Mouse (Mus musculus) erythroblast, embryonic 14.5 days (primary cell): ENCODE measurements around the gene Tmem14a. TPM values are rescaled to one million over a fixed set of nuclear protein-coding genes. Genes with fewer than 3 reads are reported as not detected.
A peak's percentile ranks its signal among the peaks of the same experiment; 100 is the strongest.

Source experiments
- H3K27me3 ChIP-seq: 2 replicates; pipeline ENCODE4 v1.6.1; 2012; ENCODE audit warnings: inconsistent platforms; ENCODE audit not compliant: control insufficient read depth
- H3K36me3 ChIP-seq: 2 replicates; pipeline ENCODE4 v1.6.1; 2012; ENCODE audit warnings: mild to moderate bottlenecking, inconsistent platforms; ENCODE audit not compliant: control insufficient read depth
- H3K4me1 ChIP-seq: 2 replicates; pipeline ENCODE4 v1.6.1; 2012; ENCODE audit warnings: inconsistent platforms; ENCODE audit not compliant: control insufficient read depth
- H3K4me3 ChIP-seq: replicated peaks from 2 replicates; pipeline ENCODE3; 2012; ENCODE audit warnings: moderate library complexity, mild to moderate bottlenecking, inconsistent platforms
- H3K9me3 ChIP-seq: 2 replicates; pipeline ENCODE4 v1.6.1; 2012; ENCODE audit warnings: low read length, inconsistent platforms, mixed read lengths; ENCODE audit not compliant: control insufficient read depth
- GATA1 ChIP-seq: IDR thresholded peaks from 2 replicates; pipeline ENCODE4 v1.6.1; 2012; ENCODE audit warnings: low read length, inconsistent platforms, mixed read lengths
- TAL1 ChIP-seq: IDR thresholded peaks from 3 replicates; pipeline ENCODE4 v1.6.1; 2012; ENCODE audit warnings: low read length, inconsistent platforms, mixed read lengths
- polyA plus RNA-seq: library from polyadenylated mRNA; stranded (reverse); fragments of >175 nt; gene quantifications from 2 replicates; pipeline ENCODE4 v1.2.3, GENCODE M21; 2012

Tmem14a gene
- polyA plus RNA-seq, 1 experiment: not detected

DNA sequence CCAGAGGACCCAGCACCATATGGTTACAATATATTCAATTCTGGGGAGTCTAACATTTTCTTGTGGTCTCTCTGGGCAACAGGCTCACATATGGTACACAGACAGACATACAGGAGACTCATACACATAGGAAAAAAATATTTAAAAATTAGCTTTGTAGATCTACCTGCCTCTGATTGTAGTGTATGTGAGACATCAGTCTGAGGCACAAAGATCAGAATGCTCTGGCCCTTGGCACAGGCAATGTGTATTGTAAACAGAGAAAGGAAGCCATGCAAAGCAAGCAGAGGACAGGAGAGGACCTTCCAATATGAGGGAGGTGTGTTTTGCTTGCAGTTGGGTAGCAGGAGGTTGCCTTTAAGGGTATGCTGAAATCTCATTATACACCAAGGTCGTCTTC, 14.1 kb downstream of the Tmem14a start:
- Histone ChIP-seq H3K27me3 (no peaks in the 10 kb centered on the region), H3K9me3 (no peaks in the 10 kb centered on the region), H3K4me1 (no peaks in the 10 kb centered on the region), H3K4me3 (no peak overlapping the region), H3K36me3 (no peaks in the 10 kb centered on the region)
- TF ChIP-seq GATA1 (no peak), TAL1 (no peak)

DNA sequence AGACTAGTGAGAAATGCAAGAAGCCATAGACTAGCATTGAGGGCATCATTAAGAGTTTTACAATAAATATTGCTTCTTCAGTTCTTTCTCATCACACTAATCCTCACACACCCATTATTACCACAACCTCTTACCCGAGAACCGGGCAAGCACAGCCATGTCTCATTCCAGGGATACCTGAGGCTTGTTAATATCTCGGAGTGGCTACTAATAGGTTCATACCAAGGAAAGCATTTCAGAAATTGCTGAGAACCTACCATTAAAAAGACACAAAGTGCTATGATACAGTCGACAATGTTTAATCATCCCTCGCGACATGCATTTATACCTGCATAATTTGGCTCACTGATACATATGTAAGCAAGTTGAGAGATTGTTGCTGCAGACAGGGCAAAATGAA, 17.0 kb downstream of the Tmem14a start:
- Histone ChIP-seq H3K36me3 (no peaks in the 10 kb centered on the region), H3K4me1 (peaks cover 2% of the 10 kb centered on the region; the same call in 1 of the 2 replicates), H3K9me3 (no peaks in the 10 kb centered on the region), H3K27me3 (no peaks in the 10 kb centered on the region), H3K4me3 (no peak overlapping the region)
- no peak for TF ChIP-seq GATA1
- no peak for TF ChIP-seq TAL1

DNA sequence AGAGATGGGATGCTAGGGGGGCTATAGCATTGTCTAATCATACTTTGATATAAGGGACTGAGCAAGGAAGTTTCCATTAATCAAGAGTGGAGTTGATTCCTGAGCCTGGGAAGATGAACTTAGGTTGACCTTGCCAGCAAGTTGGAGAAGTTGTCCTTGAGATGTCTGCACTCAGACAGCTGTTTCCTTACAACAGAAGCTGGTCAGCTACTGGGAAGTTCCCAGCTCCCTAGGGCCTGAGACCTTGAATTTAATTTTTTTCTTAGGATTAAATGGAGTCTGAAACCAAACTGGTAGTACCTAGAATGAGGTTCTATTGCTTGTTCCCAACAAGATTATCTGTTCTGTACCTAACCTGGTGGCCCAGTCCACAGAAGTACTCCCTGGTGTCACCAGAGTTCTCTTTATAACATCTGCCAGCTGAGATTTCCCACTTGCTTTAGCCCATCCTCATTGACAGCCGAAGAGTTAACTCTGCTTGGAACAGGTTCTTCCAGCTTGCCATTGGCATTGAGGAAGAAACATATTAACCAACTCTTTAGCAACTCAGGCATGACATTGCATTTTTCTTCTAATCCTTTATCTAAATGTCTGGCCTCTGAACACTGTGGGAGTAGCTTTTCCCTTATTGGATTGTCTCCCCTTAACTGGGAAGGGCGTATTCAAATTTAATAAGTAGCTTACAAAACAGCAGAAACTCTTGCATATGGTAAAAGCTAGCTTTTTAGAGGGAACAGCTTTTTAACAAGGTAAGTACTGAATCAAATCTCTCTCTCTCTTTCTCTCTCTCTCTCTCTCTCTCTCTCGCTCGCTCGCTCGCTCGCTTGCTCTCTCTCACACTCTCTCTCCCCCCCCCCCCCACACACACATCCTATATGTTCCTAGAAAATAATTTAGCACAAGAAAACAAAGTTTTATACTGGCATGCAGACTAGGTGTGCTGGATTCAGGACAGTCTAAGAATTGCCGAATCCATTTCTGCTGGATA, 21.8 kb downstream of the Tmem14a start, which contains the start of gene Gsta3:
Gene Gsta3 (plus strand): TSS at position 679 of the 988 bp plus-strand sequence.
- Histone ChIP-seq H3K27me3 (no peaks in the 10 kb centered on the region), H3K4me1 (peaks cover 2% of the 10 kb centered on the region; the same call in 1 of the 2 replicates), H3K36me3 (no peaks in the 10 kb centered on the region), H3K4me3 (peak within 1 kb of the TSS; percentile 31), H3K9me3 (no peaks in the 10 kb centered on the region)
- TF ChIP-seq GATA1 (no peak), TAL1 (no peak)

DNA sequence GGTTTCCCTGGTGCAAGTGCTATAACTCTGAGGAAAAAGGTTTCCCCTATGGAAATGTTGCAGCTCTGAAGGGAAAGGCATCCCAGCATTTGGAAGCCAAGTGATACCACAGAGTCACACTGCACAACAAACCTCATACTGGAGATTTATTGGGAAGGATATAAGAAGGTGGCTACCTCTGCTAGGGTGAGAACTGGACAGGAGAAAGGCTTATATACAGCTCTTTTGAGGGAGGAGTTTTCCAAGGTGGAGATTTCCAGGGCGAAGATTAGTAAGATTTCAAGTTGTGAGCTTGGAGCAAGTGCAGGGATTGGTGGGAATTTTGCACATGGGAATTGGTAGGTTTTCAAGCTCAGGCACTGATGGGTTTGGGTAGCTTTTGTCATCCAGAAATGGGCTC, 22.7 kb downstream of the Tmem14a start:
- Histone ChIP-seq H3K4me1 (peaks cover 2% of the 10 kb centered on the region; the same call in 1 of the 2 replicates), H3K4me3 (peak overlapping the region; percentile 31)

DNA sequence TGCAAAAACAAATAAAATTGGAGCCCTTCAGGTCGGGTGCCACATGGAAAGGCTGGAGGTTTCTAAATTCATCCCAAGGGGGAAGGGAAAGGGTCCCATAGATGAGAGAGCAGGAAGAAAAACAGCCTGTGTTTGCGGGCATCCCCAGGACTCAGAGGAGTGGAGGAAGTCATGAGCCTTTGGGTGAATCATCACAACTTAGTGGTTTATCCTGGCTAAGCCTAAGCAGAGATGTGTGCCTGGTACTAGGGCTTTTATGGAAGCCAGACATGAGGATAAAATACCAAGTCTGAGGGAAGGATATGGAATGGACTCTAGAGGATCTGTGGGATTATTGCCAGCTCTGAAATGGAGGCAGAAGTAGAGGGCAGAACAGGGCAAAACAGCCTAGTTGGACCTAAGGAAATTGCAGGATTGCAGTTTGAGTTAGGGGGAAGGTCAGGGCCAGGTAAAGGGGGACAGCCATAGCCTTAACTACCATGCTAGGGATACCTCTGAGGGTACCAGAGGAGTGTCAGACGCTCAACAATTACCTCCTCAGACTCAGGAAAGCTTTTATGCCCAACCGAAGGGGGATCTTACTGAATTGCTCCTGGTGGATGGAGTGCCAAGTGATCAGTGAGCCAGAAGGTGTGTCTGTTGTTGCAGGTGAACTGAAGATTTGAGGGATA, 26.1 kb downstream of the Tmem14a start:
- H3K36me3 ChIP-seq: no peaks in the 10 kb centered on the region
- TF ChIP-seq TAL1: no peak
- TF ChIP-seq GATA1: no peak
- no peaks in the 10 kb centered on the region for H3K9me3 ChIP-seq
- no peaks in the 10 kb centered on the region for H3K27me3 ChIP-seq
- H3K4me3 ChIP-seq: no peak overlapping the region
- peaks cover 2% of the 10 kb centered on the region; the same call in 1 of the 2 replicates for H3K4me1 ChIP-seq

More for the DNA sequence above, 22.7 kb downstream of the Tmem14a start:
- no peaks in the 10 kb centered on the region for H3K27me3 ChIP-seq
- TF ChIP-seq TAL1: no peak
- no peak for TF ChIP-seq GATA1
- no peaks in the 10 kb centered on the region for H3K36me3 ChIP-seq
- no peaks in the 10 kb centered on the region for H3K9me3 ChIP-seq

DNA sequence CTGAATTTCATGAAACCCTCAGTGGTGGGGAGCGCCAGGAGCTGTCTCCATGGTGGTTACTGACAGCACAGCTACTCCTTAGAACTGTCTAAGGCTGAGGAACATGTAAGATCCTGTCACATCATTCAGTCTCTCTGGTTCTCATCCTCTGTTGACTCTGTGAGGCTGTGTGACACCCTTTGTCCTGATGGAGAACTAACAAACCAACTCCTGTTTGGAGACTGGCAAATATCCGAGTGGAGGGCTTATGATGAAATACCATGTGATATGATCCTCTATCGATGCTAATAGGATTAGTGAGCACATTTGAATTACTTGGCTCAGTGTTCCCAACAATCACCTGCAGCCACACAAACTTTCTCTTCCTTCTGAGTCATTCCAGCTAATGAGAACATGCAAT, 27.8 kb downstream of the Tmem14a start:
- Histone ChIP-seq H3K9me3 (no peaks in the 10 kb centered on the region), H3K4me3 (no peak overlapping the region), H3K27me3 (no peaks in the 10 kb centered on the region), H3K4me1 (no peaks in the 10 kb centered on the region), H3K36me3 (no peaks in the 10 kb centered on the region; the same call in 1 of the 2 replicates)
- no peak for TF ChIP-seq TAL1
- TF ChIP-seq GATA1: no peak

DNA sequence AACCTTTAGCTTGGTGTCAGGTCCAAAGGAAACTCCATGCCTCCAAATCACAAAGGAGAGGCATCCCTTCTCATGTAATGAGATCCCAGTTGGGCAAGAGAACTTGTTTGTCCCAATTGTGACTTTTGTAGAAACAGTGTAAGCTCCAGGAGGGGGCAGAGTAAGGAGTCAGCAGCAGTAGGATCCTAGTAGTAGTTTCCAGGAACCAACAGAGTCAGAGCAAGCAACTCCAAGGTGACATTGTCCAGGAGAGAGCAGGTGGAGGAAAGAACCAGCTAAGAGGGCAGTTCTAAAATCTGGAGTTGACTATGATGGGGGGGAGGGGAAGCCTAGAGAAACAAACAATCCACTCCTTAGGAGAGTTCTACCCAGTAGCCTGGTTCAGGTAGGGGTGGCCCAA, 29.5 kb downstream of the Tmem14a start:
- Histone ChIP-seq H3K4me1 (no peaks in the 10 kb centered on the region), H3K27me3 (no peaks in the 10 kb centered on the region), H3K9me3 (no peaks in the 10 kb centered on the region), H3K36me3 (no peaks in the 10 kb centered on the region; the same call in 1 of the 2 replicates), H3K4me3 (no peak overlapping the region)
- no peak for TF ChIP-seq GATA1
- TF ChIP-seq TAL1: no peak

DNA sequence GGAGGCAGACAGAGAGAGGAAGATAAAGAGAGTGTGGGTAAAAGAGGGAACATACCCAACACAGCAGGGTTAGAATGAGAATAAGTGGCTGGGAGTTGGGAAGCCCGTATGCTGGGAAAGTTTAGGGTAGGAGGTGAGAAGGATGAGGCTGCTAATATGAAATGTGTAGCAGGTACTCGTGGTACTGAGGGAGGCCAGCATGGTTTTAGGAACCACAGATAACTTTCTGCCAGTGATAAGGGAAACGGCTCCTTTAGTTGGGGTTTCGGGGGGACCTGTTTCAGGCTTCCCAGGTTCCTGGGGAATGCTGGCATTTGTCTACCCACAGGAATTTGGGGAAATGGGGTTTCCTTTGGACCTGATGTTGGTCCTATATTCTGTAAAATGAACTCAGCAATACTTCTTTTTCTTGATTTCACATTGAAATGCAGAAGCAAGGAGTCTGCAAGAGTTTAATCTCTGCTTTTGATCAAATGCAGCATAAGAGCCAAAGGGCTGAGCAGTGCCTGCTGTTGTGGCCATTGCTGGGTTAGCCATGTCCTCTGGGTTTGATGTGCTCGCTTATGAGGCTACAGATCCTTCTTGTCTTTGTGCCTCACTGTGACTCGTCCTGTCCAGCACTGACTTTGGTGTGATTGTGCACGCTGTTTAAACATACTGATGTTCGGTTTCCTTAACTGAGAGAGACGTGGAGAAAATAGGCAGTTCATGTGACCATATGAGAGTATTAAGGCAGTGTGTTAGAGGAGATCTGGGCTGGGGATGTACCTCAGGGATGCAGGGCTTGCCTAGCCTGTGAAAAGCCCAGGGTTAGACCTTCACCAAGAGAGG, 30.4 kb downstream of the Tmem14a start:
- Histone ChIP-seq H3K27me3 (no peaks in the 10 kb centered on the region), H3K4me3 (no peak overlapping the region), H3K4me1 (no peaks in the 10 kb centered on the region), H3K9me3 (no peaks in the 10 kb centered on the region), H3K36me3 (no peaks in the 10 kb centered on the region; the same call in 1 of the 2 replicates)
- TF ChIP-seq TAL1 (no peak), GATA1 (no peak)
